Mouse (Mus musculus): Measurements from ENCODE around the gene Frmd4a.

DNA sequence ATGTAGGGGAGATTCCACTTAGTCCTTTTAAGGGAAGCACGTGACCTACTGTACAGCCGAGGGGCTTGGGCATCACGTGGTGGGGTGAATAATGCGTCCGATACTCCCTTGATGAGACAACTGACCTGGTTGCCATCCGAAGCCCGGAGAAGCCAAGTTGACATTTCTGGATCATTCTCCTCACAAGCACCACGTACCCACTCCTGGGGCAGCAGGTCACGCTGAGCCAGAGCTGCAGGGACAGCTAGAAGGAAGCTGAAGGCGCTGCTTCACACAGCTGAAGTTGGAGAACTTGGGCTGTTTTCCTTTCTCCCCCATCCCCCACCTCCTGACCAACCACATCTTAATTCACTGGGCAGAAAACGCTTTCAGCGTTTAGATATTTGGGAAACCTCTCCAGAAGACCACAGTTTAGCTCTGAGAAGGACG lies 282.9 kb downstream of the Frmd4a start:
- no peak for TF ChIP-seq ZNF384 (IDR thresholded peaks at IDR 0.05; ENCODE audit: low read depth, low read length)
- TF ChIP-seq MAFK (IDR thresholded peaks at IDR 0.05; ENCODE audit: insufficient read depth, low read depth, low read length): no peak
- no peak for TF ChIP-seq HCFC1 (IDR thresholded peaks at IDR 0.05; ENCODE audit: borderline replicate concordance, insufficient read depth, low read length)
- no peak for TF ChIP-seq CHD2 (IDR thresholded peaks at IDR 0.05; ENCODE audit: low read depth, low read length)
- no peak for TF ChIP-seq ZC3H11A (IDR thresholded peaks at IDR 0.05; ENCODE audit: borderline replicate concordance, low read depth, low read length)

Measured in ES-E14 (cell line).